Mouse (Mus musculus): ENCODE measurements around the gene Prtn3. TPM values are rescaled to one million over a fixed set of nuclear protein-coding genes. Genes with fewer than 3 reads are reported as not detected.
A peak's percentile ranks its signal among the peaks of the same experiment; 100 is the strongest.
"Not testable (repeated sequence)": the region's sequence is repeated elsewhere in the genome, so short reads cannot be mapped to it uniquely, and the experiment has no call there.

The Prtn3 gene
- polyA plus RNA-seq, 1 experiment: 0.22 TPM

DNA sequence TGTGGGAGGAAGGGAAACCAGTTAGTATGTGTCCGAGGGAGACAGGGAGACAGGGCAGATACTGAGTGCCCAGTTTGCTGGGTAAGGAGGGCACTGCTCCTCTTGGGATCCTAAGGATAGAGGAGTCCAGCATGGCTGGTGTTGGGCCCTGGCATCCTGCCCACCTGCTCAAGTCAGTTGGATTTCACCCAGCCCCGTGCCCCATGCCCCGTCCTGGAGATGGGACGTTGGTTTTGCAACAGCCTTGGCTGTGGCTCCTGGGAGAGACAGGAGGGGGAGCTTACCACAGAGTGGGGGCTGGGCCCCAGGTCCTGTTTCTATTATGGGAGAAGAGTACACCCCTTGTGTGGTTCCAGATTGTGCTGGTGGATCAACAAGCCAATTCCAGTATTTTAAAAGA lies 10.2 kb downstream of the Prtn3 start:
- Histone ChIP-seq H3K27me3 (ENCODE audit: control insufficient read depth, insufficient read depth, insufficient read length) (peaks cover 8% of the 10 kb centered on the region), H3K4me3 (no peak overlapping the region), H3K79me2 (ENCODE audit: control insufficient read depth, insufficient read depth) (no peaks in the 10 kb centered on the region), H3ac (ENCODE audit: control insufficient read depth, insufficient read length) (no peak overlapping the region), H3K36me3 (ENCODE audit: control insufficient read depth, insufficient read depth) (no peaks in the 10 kb centered on the region), H3K4me2 (ENCODE audit: low read depth) (peak overlapping the region; percentile 0)
- TF ChIP-seq MYOG (IDR thresholded peaks at IDR 0.05; ENCODE audit: control insufficient read depth in 1 of 3, insufficient read depth in 1 of 3, insufficient read length in 2 of 3, low read depth in 2 of 3) (no peak), MAX (IDR thresholded peaks at IDR 0.05; ENCODE audit: low read depth) (no peak)

DNA sequence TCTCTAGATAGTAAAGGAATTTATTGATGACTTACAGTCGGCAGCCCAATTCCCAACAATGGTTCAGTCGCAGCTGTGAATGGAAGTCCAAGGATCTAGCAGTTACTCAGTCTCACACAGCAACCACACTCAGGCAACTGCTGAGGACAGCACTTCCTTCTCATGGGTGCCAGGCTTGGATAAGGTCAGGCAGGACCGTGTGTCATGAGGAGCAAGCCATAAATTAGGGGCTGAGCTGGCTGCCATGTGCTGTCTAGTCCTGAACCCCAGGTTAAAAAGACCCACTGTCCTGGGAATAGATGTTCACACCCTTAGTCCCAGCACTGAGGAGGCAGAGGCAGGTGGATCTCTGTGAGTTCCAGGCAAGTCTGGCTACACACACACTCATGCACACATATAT lies 10.7 kb downstream of the Prtn3 start:
- H3K4me3 ChIP-seq; H3K4me2 ChIP-seq (ENCODE audit: low read depth); H3ac ChIP-seq (ENCODE audit: control insufficient read depth, insufficient read length); H3K79me2 ChIP-seq (ENCODE audit: control insufficient read depth, insufficient read depth); H3K27me3 ChIP-seq (ENCODE audit: control insufficient read depth, insufficient read depth, insufficient read length); H3K36me3 ChIP-seq (ENCODE audit: control insufficient read depth, insufficient read depth): not testable (repeated sequence)

DNA sequence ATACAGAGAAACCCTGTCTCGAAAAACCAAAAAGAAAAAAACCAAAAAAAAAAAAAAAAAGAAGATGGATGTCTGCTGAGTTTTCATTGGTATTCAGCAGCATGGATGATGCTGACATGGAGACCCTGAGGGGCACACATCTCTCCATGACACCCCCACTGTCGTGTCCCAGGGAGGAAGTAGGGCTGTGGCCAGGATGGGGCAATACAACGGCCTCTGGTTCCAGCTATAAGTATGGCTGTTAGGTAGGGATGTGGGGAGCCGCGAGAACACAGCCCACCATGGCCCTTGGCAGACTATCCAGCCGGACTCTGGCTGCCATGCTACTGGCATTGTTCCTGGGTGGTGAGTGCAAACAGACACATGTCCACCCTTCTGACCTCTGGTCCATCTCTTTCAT lies 11.8 kb downstream of the Prtn3 start, which contains the start of gene Elane:
Elane (plus strand) TSS at position 194 of the 400 bp plus-strand sequence.
- no peak for TF ChIP-seq MYOD1 (IDR thresholded peaks at IDR 0.05; ENCODE audit: control insufficient read depth in 1 of 3, insufficient read length in 2 of 3, low read depth in 2 of 3)
- no peak for TF ChIP-seq CEBPB (IDR thresholded peaks at IDR 0.05; ENCODE audit: insufficient read depth, poor library complexity, severe bottlenecking)
- TF ChIP-seq MAX (IDR thresholded peaks at IDR 0.05; ENCODE audit: low read depth): no peak
- no peak for TF ChIP-seq MYOG (IDR thresholded peaks at IDR 0.05; ENCODE audit: control insufficient read depth in 1 of 3, insufficient read depth in 1 of 3, insufficient read length in 2 of 3, low read depth in 2 of 3)
- TF ChIP-seq E2F4 (IDR thresholded peaks at IDR 0.05; ENCODE audit: insufficient read depth): no peak
- no peak within 1 kb of the TSS for H3ac ChIP-seq (ENCODE audit: control insufficient read depth, insufficient read length)
- no peaks in the 10 kb centered on the region for H3K79me2 ChIP-seq (ENCODE audit: control insufficient read depth, insufficient read depth)
- no peaks in the 10 kb centered on the region for H3K36me3 ChIP-seq (ENCODE audit: control insufficient read depth, insufficient read depth)
- peaks cover 19% of the 10 kb centered on the region for H3K27me3 ChIP-seq (ENCODE audit: control insufficient read depth, insufficient read depth, insufficient read length)
- no peak within 1 kb of the TSS for H3K4me2 ChIP-seq (ENCODE audit: low read depth)
- H3K4me3 ChIP-seq: no peak within 1 kb of the TSS

DNA sequence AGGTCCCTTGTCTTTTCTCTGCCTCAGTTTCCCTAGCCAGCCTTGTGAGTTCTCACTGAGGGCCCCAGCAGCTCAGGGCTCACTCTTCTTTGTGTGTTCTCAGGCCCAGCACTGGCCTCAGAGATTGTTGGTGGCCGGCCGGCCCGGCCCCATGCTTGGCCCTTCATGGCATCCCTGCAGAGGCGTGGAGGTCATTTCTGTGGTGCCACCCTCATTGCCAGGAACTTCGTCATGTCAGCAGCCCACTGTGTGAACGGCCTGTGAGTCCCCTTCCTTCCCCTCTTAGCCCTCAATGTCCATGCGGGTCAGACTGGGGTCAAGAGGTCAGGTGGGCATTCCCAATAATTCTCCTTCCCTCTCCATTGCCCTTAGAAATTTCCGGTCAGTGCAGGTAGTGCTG lies 12.3 kb downstream of the Prtn3 start:
- peaks cover 19% of the 10 kb centered on the region for H3K27me3 ChIP-seq (ENCODE audit: control insufficient read depth, insufficient read depth, insufficient read length)
- no peak overlapping the region for H3ac ChIP-seq (ENCODE audit: control insufficient read depth, insufficient read length)
- TF ChIP-seq TCF12 (IDR thresholded peaks at IDR 0.05; ENCODE audit: insufficient read depth, poor library complexity, severe bottlenecking) (no peak), POLR2A (IDR thresholded peaks at IDR 0.05; ENCODE audit: insufficient read length, low read depth) (no peak), USF1 (IDR thresholded peaks at IDR 0.05; ENCODE audit: low read depth) (no peak), SRF (IDR thresholded peaks at IDR 0.05; ENCODE audit: control insufficient read depth, insufficient read length, low read depth) (no peak), MYOD1 (IDR thresholded peaks at IDR 0.05; ENCODE audit: control insufficient read depth in 1 of 3, insufficient read length in 2 of 3, low read depth in 2 of 3) (no peak), E2F4 (IDR thresholded peaks at IDR 0.05; ENCODE audit: insufficient read depth) (no peak), TCF3 (IDR thresholded peaks at IDR 0.05; ENCODE audit: insufficient read length, low read depth) (no peak), REST (IDR thresholded peaks at IDR 0.05; ENCODE audit: insufficient read depth, insufficient read length) (no peak), CEBPB (IDR thresholded peaks at IDR 0.05; ENCODE audit: insufficient read depth, poor library complexity, severe bottlenecking) (no peak), MYOG (IDR thresholded peaks at IDR 0.05; ENCODE audit: control insufficient read depth in 1 of 3, insufficient read depth in 1 of 3, insufficient read length in 2 of 3, low read depth in 2 of 3) (no peak), POLR2AphosphoS2 (IDR thresholded peaks at IDR 0.05; ENCODE audit: insufficient read length, low read depth) (no peak)
- no peak overlapping the region for H3K4me2 ChIP-seq (ENCODE audit: low read depth)
- no peaks in the 10 kb centered on the region for H3K79me2 ChIP-seq (ENCODE audit: control insufficient read depth, insufficient read depth)
- no peak overlapping the region for H3K4me3 ChIP-seq
- no peaks in the 10 kb centered on the region for H3K36me3 ChIP-seq (ENCODE audit: control insufficient read depth, insufficient read depth)

DNA sequence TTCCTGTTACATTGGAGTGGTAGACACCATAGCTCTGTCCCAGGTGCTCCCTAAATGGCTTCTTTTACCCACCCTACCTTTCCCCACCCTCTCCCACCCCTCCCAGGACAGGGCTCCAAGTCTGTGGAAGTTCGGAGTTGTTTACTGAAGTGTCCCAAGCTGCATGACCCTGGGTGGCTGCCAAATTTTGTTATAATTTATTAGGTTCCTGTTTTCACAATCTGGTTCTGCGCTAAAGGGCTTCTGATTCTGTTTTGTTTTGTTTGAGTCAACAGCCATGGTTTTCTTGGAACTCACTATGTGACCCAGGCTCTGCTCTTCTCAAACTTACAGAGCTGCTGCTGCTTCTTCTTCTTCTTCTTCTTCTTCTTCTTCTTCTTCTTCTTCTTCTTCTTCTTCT lies 15.1 kb downstream of the Prtn3 start:
- Histone ChIP-seq H3ac (ENCODE audit: control insufficient read depth, insufficient read length) (no peak overlapping the region), H3K36me3 (ENCODE audit: control insufficient read depth, insufficient read depth) (no peaks in the 10 kb centered on the region), H3K4me2 (ENCODE audit: low read depth) (no peak overlapping the region), H3K4me3 (no peak overlapping the region), H3K27me3 (ENCODE audit: control insufficient read depth, insufficient read depth, insufficient read length) (peaks cover 19% of the 10 kb centered on the region), H3K79me2 (ENCODE audit: control insufficient read depth, insufficient read depth) (no peaks in the 10 kb centered on the region)
- no peak for TF ChIP-seq USF1 (IDR thresholded peaks at IDR 0.05; ENCODE audit: low read depth)
- TF ChIP-seq REST (IDR thresholded peaks at IDR 0.05; ENCODE audit: insufficient read depth, insufficient read length): no peak
- no peak for TF ChIP-seq MAX (IDR thresholded peaks at IDR 0.05; ENCODE audit: low read depth)
- TF ChIP-seq SRF (IDR thresholded peaks at IDR 0.05; ENCODE audit: control insufficient read depth, insufficient read length, low read depth): no peak
- no peak for TF ChIP-seq MYOD1 (IDR thresholded peaks at IDR 0.05; ENCODE audit: control insufficient read depth in 1 of 3, insufficient read length in 2 of 3, low read depth in 2 of 3)
- no peak for TF ChIP-seq TCF3 (IDR thresholded peaks at IDR 0.05; ENCODE audit: insufficient read length, low read depth)
- TF ChIP-seq CEBPB (IDR thresholded peaks at IDR 0.05; ENCODE audit: insufficient read depth, poor library complexity, severe bottlenecking): no peak
- no peak for TF ChIP-seq POLR2AphosphoS2 (IDR thresholded peaks at IDR 0.05; ENCODE audit: insufficient read length, low read depth)
- TF ChIP-seq TCF12 (IDR thresholded peaks at IDR 0.05; ENCODE audit: insufficient read depth, poor library complexity, severe bottlenecking): no peak
- TF ChIP-seq MYOG (IDR thresholded peaks at IDR 0.05; ENCODE audit: control insufficient read depth in 1 of 3, insufficient read depth in 1 of 3, insufficient read length in 2 of 3, low read depth in 2 of 3): no peak
- no peak for TF ChIP-seq E2F4 (IDR thresholded peaks at IDR 0.05; ENCODE audit: insufficient read depth)
- no peak for TF ChIP-seq POLR2A (IDR thresholded peaks at IDR 0.05; ENCODE audit: insufficient read length, low read depth)

Measured in myocyte (in vitro differentiated cells).